Mouse (Mus musculus) MEL (cell line): ENCODE measurements around the gene Gm20388. TPM values are rescaled to one million over a fixed set of nuclear protein-coding genes. Genes with fewer than 3 reads are reported as not detected.

Experiments
- DNase-seq: peaks from one replicate; pipeline ENCODE4 v3.0.0; 2011; ENCODE audit warnings: low read depth, low spot score
- H3K27ac ChIP-seq: 2 replicates; pipeline ENCODE4 v1.5.1; 2012; ENCODE audit warnings: low read depth, mild to moderate bottlenecking, control low read depth, low read length, moderate library complexity; ENCODE audit not compliant: control insufficient read depth
- H3K27me3 ChIP-seq, 2 experiments: fragments of 150-350 bp in 1 of 2; sonication (generic) in 1 of 2; 2 replicates each; pipeline ENCODE4 v1.6.1; 2012; ENCODE audit warnings: low read length in 2 of 2, mild to moderate bottlenecking in 2 of 2, improper control_type of control experiment in 1 of 2, moderate library complexity in 1 of 2; ENCODE audit not compliant: insufficient read depth in 2 of 2, control insufficient read depth in 1 of 2
- H3K36me3 ChIP-seq, 2 experiments: 2 replicates each; pipeline ENCODE4 v1.6.1; 2012 to 2014; ENCODE audit warnings: low read length in 2 of 2, improper control_type of control experiment in 1 of 2, inconsistent platforms in 1 of 2, mild to moderate bottlenecking in 1 of 2; ENCODE audit not compliant: insufficient read depth in 2 of 2, control insufficient read depth in 1 of 2
- H3K4me1 ChIP-seq, 2 experiments: fragments of 150-350 bp in 1 of 2; sonication (generic) in 1 of 2; 2 replicates each; pipeline ENCODE4 v1.6.1; 2012; ENCODE audit warnings: low read length in 2 of 2, improper control_type of control experiment in 1 of 2, mild to moderate bottlenecking in 1 of 2; ENCODE audit not compliant: insufficient read depth in 2 of 2, control insufficient read depth in 1 of 2
- H3K4me3 ChIP-seq, 2 experiments: fragments of 150-350 bp in 1 of 2; sonication (generic) in 1 of 2; 2 replicates each; pipeline ENCODE4 v1.5.1; 2012; ENCODE audit warnings: low read depth in 2 of 2, low read length in 2 of 2, mild to moderate bottlenecking in 2 of 2, moderate library complexity in 2 of 2, control low read depth in 1 of 2, improper control_type of control experiment in 1 of 2; ENCODE audit not compliant: control insufficient read depth in 1 of 2, insufficient read depth in 1 of 2
- H3K79me2 ChIP-seq: 2 replicates; pipeline ENCODE4 v1.6.1; 2012; ENCODE audit warnings: mild to moderate bottlenecking, low read length, moderate library complexity; ENCODE audit not compliant: control insufficient read depth, poor library complexity, insufficient read depth
- H3K9ac ChIP-seq: 2 replicates; pipeline ENCODE4 v1.6.1; 2012; ENCODE audit warnings: low read depth, mild to moderate bottlenecking, control low read depth, low read length, moderate library complexity; ENCODE audit not compliant: control insufficient read depth, poor library complexity, severe bottlenecking
- H3K9me3 ChIP-seq: fragments of 150-350 bp; sonication (generic); replicated peaks from 2 replicates; pipeline ENCODE4 v1.6.1; 2012; ENCODE audit warnings: mild to moderate bottlenecking, low read length, improper control_type of control experiment, moderate library complexity; ENCODE audit not compliant: insufficient read depth
- BHLHE40 ChIP-seq: IDR thresholded peaks from 2 replicates; pipeline ENCODE4 v1.6.1; 2012; ENCODE audit warnings: low read depth, mild to moderate bottlenecking, inconsistent platforms, low read length, improper control_type of control experiment, borderline replicate concordance
- CHD1 ChIP-seq: IDR thresholded peaks from 2 replicates; pipeline ENCODE4 v1.6.1; 2012; ENCODE audit warnings: low read depth, mild to moderate bottlenecking, inconsistent platforms, low read length, improper control_type of control experiment
- CTCF ChIP-seq, 3 experiments: IDR thresholded peaks in 2 of 3; conservative IDR thresholded peaks in 1 of 3; 2 replicates each; pipeline ENCODE4 v1.5.1; 2011 to 2012; ENCODE audit warnings: low read length in 3 of 3, low read depth in 2 of 3, mild to moderate bottlenecking in 2 of 3, improper control_type of control experiment in 1 of 3, inconsistent platforms in 1 of 3, mixed read lengths in 1 of 3, moderate library complexity in 1 of 3; ENCODE audit not compliant: control insufficient read depth in 1 of 3, insufficient read depth in 1 of 3, poor library complexity in 1 of 3, severe bottlenecking in 1 of 3
- E2F4 ChIP-seq: IDR thresholded peaks from 2 replicates; pipeline ENCODE4 v1.6.1; 2011; ENCODE audit warnings: low read depth, low read length, improper control_type of control experiment, borderline replicate concordance
- ELF1 ChIP-seq: IDR thresholded peaks from 2 replicates; pipeline ENCODE4 v1.6.1; 2014; ENCODE audit warnings: low read depth, mild to moderate bottlenecking, inconsistent platforms, low read length, improper control_type of control experiment, moderate library complexity
- ETS1 ChIP-seq: IDR thresholded peaks from 2 replicates; pipeline ENCODE4 v1.6.1; 2012; ENCODE audit warnings: low read depth, mild to moderate bottlenecking, inconsistent platforms, low read length, improper control_type of control experiment, moderate library complexity
- KAT2A ChIP-seq: conservative IDR thresholded peaks from 2 replicates; pipeline ENCODE4 v1.6.1; 2012; ENCODE audit warnings: low read depth, low read length, improper control_type of control experiment, inconsistent platforms
- MXI1 ChIP-seq: IDR thresholded peaks from 2 replicates; pipeline ENCODE4 v1.6.1; 2011; ENCODE audit warnings: mild to moderate bottlenecking, low read depth, low read length, improper control_type of control experiment
- NELFE ChIP-seq: IDR thresholded peaks from 2 replicates; pipeline ENCODE4 v1.6.1; 2011; ENCODE audit warnings: low read depth, low read length, improper control_type of control experiment
- POLR2AphosphoS2 ChIP-seq: IDR thresholded peaks from 2 replicates; pipeline ENCODE4 v1.6.1; 2011; ENCODE audit warnings: low read length, improper control_type of control experiment
- POLR2AphosphoS5 ChIP-seq: IDR thresholded peaks from 2 replicates; pipeline ENCODE4 v1.6.1; 2012; ENCODE audit warnings: low read depth, borderline replicate concordance, mild to moderate bottlenecking, inconsistent platforms, low read length, moderate library complexity, mixed read lengths
- SMC3 ChIP-seq: IDR thresholded peaks from 2 replicates; pipeline ENCODE4 v1.6.1; 2011; ENCODE audit warnings: low read depth, low read length, improper control_type of control experiment
- TCF12 ChIP-seq: IDR thresholded peaks from 2 replicates; pipeline ENCODE4 v1.6.1; 2014; ENCODE audit warnings: low read depth, mild to moderate bottlenecking, inconsistent platforms, low read length, improper control_type of control experiment, moderate library complexity
- UBTF ChIP-seq: IDR thresholded peaks from 2 replicates; pipeline ENCODE4 v1.6.1; 2012; ENCODE audit warnings: low read depth, mild to moderate bottlenecking, inconsistent platforms, low read length, improper control_type of control experiment, moderate library complexity, borderline replicate concordance; ENCODE audit not compliant: insufficient read depth
- ZC3H11A ChIP-seq: IDR thresholded peaks from 2 replicates; pipeline ENCODE4 v1.6.1; 2012; ENCODE audit warnings: low read depth, mild to moderate bottlenecking, inconsistent platforms, low read length, improper control_type of control experiment
- ZNF384 ChIP-seq: IDR thresholded peaks from 2 replicates; pipeline ENCODE4 v1.6.1; 2012; ENCODE audit warnings: low read depth, mild to moderate bottlenecking, inconsistent platforms, low read length, improper control_type of control experiment
- polyA plus RNA-seq, 2 experiments: library from polyadenylated mRNA; stranded (reverse) in 1 of 2; unstranded in 1 of 2; fragments of >175 nt in 1 of 2; fragments of >200 nt in 1 of 2; gene quantifications; 2 replicates each; pipeline versions ENCODE4 v1.2.1 to v1.2.4; 2012; ENCODE audit warnings: low replicate concordance in 2 of 2, low read depth in 1 of 2; ENCODE audit not compliant: insufficient read length in 2 of 2, insufficient read depth in 1 of 2, missing spikeins in 1 of 2
- total RNA-seq: library from RNA; depleted of rRNA; stranded (reverse); fragments of 300-350 nt; gene quantifications from 2 replicates; pipeline ENCODE4 v1.2.3, GENCODE M21; 2012

The Gm20388 gene
- total and polyA plus RNA-seq, 3 experiments: 11.1 to 17.8 TPM; not detected in 1

GRCm38 (mm10) chr8:121399173-121399572, 1488.5 kb downstream of the Gm20388 start:
- Histone ChIP-seq H3K4me1 (no peaks in the 10 kb centered on the region), H3K79me2 (no peaks in the 10 kb centered on the region), H3K9ac (no peak overlapping the region), H3K9me3 (no peaks in the 10 kb centered on the region), H3K4me3 (no peak overlapping the region), H3K36me3 (no peaks in the 10 kb centered on the region), H3K27me3 (no peaks in the 10 kb centered on the region), H3K27ac (no peak overlapping the region)
- no peak for DNase-seq
- TF ChIP-seq TCF12 (no peak), SMC3 (no peak), POLR2AphosphoS2 (no peak), NELFE (no peak), ZNF384 (no peak), KAT2A (no peak), CTCF (IDR thresholded peaks at IDR 0.05 in 2 of 3, conservative IDR thresholded peaks at IDR 0.05 in 1 of 3; ENCODE audit: control insufficient read depth in 1 of 3, insufficient read depth in 1 of 3, low read depth in 2 of 3, low read length in 3 of 3, poor library complexity in 1 of 3, severe bottlenecking in 1 of 3) (no peak), ELF1 (no peak), POLR2AphosphoS5 (no peak)
- TF ChIP-seq, all 39 proteins: peak for 0

- H3K9me3 ChIP-seq: no peaks in the 10 kb centered on the region
- no peak for DNase-seq
- TF ChIP-seq BHLHE40: no peak
- TF ChIP-seq ETS1: no peak
- no peak for TF ChIP-seq SMC3
- no peak for TF ChIP-seq UBTF
- no peak for TF ChIP-seq POLR2AphosphoS2
- TF ChIP-seq MXI1: no peak
- no peak for TF ChIP-seq ZC3H11A
- TF ChIP-seq POLR2AphosphoS5: no peak
- no peak for TF ChIP-seq E2F4
- TF ChIP-seq CHD1: no peak
- TF ChIP-seq, all 39 proteins: peak for 0
- H3K27me3 ChIP-seq: no peaks in the 10 kb centered on the region
- H3K79me2 ChIP-seq: no peaks in the 10 kb centered on the region
- H3K4me1 ChIP-seq: no peaks in the 10 kb centered on the region
- no peak overlapping the region for H3K4me3 ChIP-seq
- no peak overlapping the region for H3K27ac ChIP-seq
- no peak overlapping the region for H3K9ac ChIP-seq
- no peaks in the 10 kb centered on the region for H3K36me3 ChIP-seq
Observed at GRCm38 (mm10) chr8:121400581-121400980, 1489.9 kb downstream of the Gm20388 start.
